Mouse (Mus musculus): Measurements from ENCODE around the gene Ciao2a. TPM values are rescaled to one million over a fixed set of nuclear protein-coding genes. Genes with fewer than 3 reads are reported as not detected.

The Ciao2a gene
- 40.3 TPM for total RNA-seq (2023)

GRCm38 (mm10) chr9:66126456-66127192 is at the start of gene Ciao2a, which contains the start of gene Snx1:
Gene Ciao2a (plus strand): TSS chr9:66126611.
Gene Snx1 (minus strand): TSS chr9:66126587.

GRCm38 (mm10) chr9:66157958-66158830 is 31.8 kb downstream of the Ciao2a start, which contains the start of gene Dapk2:
Gene Dapk2 (plus strand): TSS chr9:66158223.

Other genes with a start within 250 kb of the Ciao2a start
- gene Pclaf, start 236.4 kb upstream of the Ciao2a start, total RNA-seq (2023), result 0.86 TPM
- gene Trip4, start 217.8 kb upstream of the Ciao2a start, total RNA-seq (2023), result 23.0 TPM
- gene Csnk1g1, start 217.7 kb upstream of the Ciao2a start, total RNA-seq (2023), result 57.4 TPM
- 240 TPM for gene Ppib, start 66.4 kb upstream of the Ciao2a start, total RNA-seq (2023)
- 0.47 TPM for gene Snx22, start 56.9 kb upstream of the Ciao2a start, total RNA-seq (2023)
- gene Snx1, start within 50 bp of the Ciao2a start, total RNA-seq (2023), result 85.7 TPM
- 0.77 TPM for gene Dapk2, start 31.6 kb downstream of the Ciao2a start, total RNA-seq (2023)
- gene Herc1, start 223.8 kb downstream of the Ciao2a start, total RNA-seq (2023), result 119 TPM

Data from CD4-positive naive resting alpha-beta T cell, adult 57 days (primary cell).